Mouse (Mus musculus) bone marrow macrophage, adult 2 months (primary cell): ENCODE data around the gene E330017A01Rik.

Experiments
- CTCF ChIP-seq: IDR thresholded peaks from 2 replicates; pipeline ENCODE4 v1.5.1; 2012; ENCODE audit warnings: low read depth, mild to moderate bottlenecking, low read length, moderate library complexity
- POLR2A ChIP-seq: IDR thresholded peaks from 2 replicates; pipeline ENCODE4 v1.6.1; 2012; ENCODE audit warnings: mild to moderate bottlenecking, low read depth, low read length, borderline replicate concordance

DNA sequence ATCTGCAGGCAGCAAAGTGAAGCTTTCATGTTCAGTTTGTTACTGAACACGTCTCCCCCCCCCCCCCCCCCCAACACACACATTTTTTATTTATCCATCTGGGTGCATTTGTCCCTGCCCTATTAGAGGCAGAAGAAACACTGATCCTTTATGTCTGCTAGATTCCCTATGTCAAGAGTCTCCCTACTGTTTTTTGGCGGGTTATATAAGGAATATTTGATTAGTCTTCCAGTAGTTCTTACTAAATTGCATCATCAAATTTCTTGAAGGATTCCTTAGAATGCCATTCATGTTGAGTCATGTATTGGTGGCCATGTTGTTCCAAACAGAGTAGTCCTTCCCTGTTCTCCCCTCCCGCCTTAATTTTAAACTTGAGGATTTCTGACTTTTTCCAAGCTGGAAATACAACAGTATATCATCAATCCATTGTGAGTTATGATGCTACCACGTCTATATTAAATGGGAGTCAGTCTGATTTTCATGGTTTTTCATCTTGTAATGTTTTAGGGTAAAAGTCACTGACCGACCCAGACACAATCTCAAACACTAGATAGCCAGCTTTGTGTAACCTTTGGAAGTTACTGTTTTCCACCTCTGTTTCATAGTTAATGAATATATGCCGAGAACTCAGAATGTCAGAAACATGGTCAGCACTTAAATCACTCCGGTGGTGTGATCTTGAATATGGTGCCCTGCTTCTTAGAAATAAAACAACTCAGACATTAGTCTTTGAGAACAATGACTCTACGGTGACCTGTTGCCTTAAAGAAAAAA lies 32.9 kb upstream of the E330017A01Rik start:
- TF ChIP-seq CTCF = no peak
- TF ChIP-seq POLR2A = no peak
